Mouse (Mus musculus) ES-E14 (cell line): ENCODE measurements around the gene Eef2kmt.

Experiments
- CHD2 ChIP-seq: IDR thresholded peaks from 2 replicates; pipeline ENCODE4 v1.6.1; 2014; ENCODE audit warnings: mild to moderate bottlenecking, low read depth, low read length, inconsistent platforms
- MAFK ChIP-seq: IDR thresholded peaks from 2 replicates; pipeline ENCODE4 v1.6.1; 2014; ENCODE audit warnings: mild to moderate bottlenecking, low read depth, low read length, inconsistent platforms; ENCODE audit not compliant: insufficient read depth
- ZC3H11A ChIP-seq: IDR thresholded peaks from 2 replicates; pipeline ENCODE4 v1.6.1; 2012; ENCODE audit warnings: low read depth, mild to moderate bottlenecking, inconsistent platforms, low read length, borderline replicate concordance
- ZNF384 ChIP-seq: IDR thresholded peaks from 2 replicates; pipeline ENCODE4 v1.6.1; 2012; ENCODE audit warnings: low read depth, low read length, inconsistent platforms

DNA sequence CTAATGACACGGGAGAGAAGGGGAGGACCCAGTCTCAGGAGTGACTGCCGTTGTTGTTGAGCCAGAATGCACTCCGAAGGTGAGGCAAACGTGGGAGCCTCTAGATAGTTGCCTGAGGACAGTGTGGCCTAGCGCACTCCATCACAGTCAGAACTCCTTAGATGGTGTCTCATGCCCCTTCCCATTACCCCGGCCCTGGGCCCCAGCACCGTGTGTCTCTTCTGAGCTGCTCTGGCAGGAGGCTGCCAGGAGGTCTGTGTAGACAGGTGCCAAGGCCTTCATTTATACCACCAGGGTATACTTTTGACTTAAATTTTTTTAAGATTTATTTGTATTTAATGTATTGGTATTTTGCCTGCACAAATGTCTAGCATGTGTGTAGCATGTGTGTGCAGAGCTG is 8.1 kb upstream of the Eef2kmt start:
- no peak for TF ChIP-seq CHD2
- TF ChIP-seq ZNF384, result no peak
- no peak for TF ChIP-seq ZC3H11A
- TF ChIP-seq MAFK, result no peak
